Mouse (Mus musculus): ENCODE data around the gene Cul9. TPM values are rescaled to one million over a fixed set of nuclear protein-coding genes. Genes with fewer than 3 reads are reported as not detected.

Cul9 gene
- polyA plus RNA-seq, 1 experiment, result 14.9 TPM

DNA sequence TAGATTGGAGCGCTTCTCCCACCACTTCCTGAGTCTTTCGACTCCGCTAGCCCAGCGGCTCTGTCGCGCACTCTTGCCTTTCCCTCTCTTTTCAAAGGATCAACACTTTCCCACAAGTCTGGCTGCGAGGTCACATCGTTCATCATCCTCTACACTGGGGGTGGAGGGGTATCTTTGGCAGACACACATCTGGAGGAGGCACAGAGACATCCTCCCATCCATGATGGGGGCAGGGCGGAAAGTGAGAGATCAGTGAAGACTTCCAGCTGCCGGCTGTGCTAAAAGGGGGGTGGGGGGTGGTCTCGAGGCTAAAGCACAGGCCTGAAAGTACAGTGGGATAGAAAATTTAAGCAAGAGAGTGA is 10.4 kb upstream of the Cul9 start:
- Histone ChIP-seq H3K27ac (ENCODE audit: control insufficient read depth, insufficient read depth, low read depth, low read length, poor library complexity) (peak overlapping the region; percentile 40), H3K4me1 (ENCODE audit: control insufficient read depth, insufficient read depth, low read length) (peaks cover 1% of the 10 kb centered on the region; the same call in 1 of the 2 replicates), H3K4me3 (replicated peaks; ENCODE audit: control insufficient read depth, low read depth, low read length) (peak overlapping the region; percentile 81)
- under 1% methylated on average over 11 of the region's 11 CpGs for WGBS
- no peak for TF ChIP-seq POLR2A (IDR thresholded peaks at IDR 0.05; ENCODE audit: borderline replicate concordance, control insufficient read depth, low read depth, low read length)
- TF ChIP-seq CTCF (IDR thresholded peaks at IDR 0.05; ENCODE audit: control insufficient read depth, insufficient read depth, low read length), result no peak

DNA sequence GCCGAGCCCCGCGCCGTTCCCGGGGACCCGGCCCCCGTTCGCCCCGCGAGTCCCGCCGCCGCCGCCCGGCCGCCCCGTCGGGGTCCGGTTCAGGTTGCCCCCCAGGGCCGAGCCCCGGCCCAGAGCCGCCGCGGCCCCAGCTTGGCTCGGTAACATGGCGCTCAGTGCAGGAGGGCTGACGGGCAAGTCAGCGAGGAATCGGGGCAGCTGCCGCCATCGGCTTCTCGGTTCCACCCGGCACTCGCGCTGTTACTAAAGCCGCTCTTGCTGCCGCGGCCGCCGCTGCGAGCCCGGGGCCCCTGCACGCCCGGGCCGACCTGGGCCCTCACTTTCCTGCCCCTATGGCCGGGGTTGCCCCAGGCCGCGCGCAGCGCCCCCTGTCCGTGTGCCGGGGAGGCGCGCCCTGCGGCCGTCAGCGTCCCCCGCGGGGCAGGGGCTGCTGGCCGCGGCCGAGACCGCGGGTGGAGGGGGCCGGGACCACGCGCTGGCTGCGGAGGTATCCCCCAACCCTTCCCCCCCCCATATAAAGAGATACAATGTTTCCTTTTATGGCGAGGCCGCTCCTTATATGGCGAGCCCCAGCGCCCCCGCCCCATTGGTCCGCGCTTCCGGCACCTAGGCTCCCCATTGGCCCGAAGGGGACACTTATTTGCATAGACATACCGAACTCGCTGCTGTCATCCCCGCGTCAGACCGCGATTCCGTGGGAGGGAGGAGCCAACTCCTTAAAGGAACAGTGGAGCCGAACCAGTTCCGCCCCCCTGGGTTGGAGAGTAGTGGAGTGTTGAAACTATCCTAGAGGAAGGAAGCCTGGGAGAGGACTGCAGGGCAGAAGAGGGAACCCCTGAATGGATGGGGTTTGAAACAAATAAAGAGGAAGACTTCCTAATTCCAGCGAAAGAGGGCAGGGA is 9.7 kb upstream of the Cul9 start, which contains the start of gene Srf:
Gene Srf, minus strand, starts transcription at position 503 of the 911 bp plus-strand sequence.
- H3K4me1 ChIP-seq (ENCODE audit: control insufficient read depth, insufficient read depth, low read length), result peaks cover 1% of the 10 kb centered on the region; the same call in 1 of the 2 replicates
- under 1% methylated on average over 87 of the region's 87 CpGs for WGBS
- TF ChIP-seq POLR2A (IDR thresholded peaks at IDR 0.05; ENCODE audit: borderline replicate concordance, control insufficient read depth, low read depth, low read length), result peak; percentile 55; the same call in 1 of the 2 replicates
- TF ChIP-seq CTCF (IDR thresholded peaks at IDR 0.05; ENCODE audit: control insufficient read depth, insufficient read depth, low read length), result peak; percentile 31; the same call in 1 of the 2 replicates

DNA sequence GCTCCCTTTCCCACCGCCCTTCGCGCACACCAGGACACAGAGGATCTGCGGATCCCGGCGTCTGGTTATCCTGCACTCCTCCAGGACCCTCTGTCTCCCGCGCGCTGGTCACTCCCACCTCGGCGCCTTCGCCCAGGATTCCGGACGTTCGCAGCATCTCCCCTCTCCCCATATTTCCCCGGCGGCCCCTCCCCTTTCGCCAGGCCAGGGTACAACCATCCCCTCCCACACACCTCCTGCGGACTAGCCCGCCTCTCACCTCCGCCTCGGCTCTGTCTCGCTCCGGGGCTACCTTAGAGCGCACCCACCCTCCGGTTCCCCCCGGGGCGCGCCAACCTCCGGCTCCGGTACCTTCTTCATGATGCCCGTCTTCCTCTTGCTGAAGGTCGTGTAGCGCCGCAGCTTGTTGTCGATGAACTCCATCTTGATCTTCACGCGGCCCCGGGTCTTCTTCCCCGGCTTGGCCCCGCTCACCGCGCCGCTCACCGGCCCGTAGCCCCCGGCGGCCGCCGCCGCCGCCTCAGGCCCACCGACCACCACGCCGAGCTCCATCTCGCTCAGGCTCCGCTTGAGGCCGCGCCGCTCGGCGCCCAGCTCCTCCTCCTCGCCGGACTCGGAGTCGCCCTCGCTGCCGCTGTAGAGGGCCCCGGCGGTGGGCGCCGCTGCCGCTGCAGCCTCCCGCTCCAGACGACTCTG is 8.9 kb upstream of the Cul9 start:
- peak overlapping the region; percentile 59 for H3K4me3 ChIP-seq (replicated peaks; ENCODE audit: control insufficient read depth, low read depth, low read length)
- peak overlapping the region; percentile 93 for H3K27ac ChIP-seq (ENCODE audit: control insufficient read depth, insufficient read depth, low read depth, low read length, poor library complexity)
- no peak for TF ChIP-seq CTCF (IDR thresholded peaks at IDR 0.05; ENCODE audit: control insufficient read depth, insufficient read depth, low read length)
- TF ChIP-seq POLR2A (IDR thresholded peaks at IDR 0.05; ENCODE audit: borderline replicate concordance, control insufficient read depth, low read depth, low read length), result no peak
- H3K4me1 ChIP-seq (ENCODE audit: control insufficient read depth, insufficient read depth, low read length), result peaks cover 1% of the 10 kb centered on the region; the same call in 1 of the 2 replicates
- WGBS, result 1% methylated on average over 75 of the region's 75 CpGs

More for the DNA sequence above, 9.7 kb upstream of the Cul9 start, which contains the start of gene Srf:
- Histone ChIP-seq H3K27ac (ENCODE audit: control insufficient read depth, insufficient read depth, low read depth, low read length, poor library complexity) (peak within 1 kb of the TSS; percentile 93), H3K4me3 (replicated peaks; ENCODE audit: control insufficient read depth, low read depth, low read length) (peak within 1 kb of the TSS; percentile 81)

DNA sequence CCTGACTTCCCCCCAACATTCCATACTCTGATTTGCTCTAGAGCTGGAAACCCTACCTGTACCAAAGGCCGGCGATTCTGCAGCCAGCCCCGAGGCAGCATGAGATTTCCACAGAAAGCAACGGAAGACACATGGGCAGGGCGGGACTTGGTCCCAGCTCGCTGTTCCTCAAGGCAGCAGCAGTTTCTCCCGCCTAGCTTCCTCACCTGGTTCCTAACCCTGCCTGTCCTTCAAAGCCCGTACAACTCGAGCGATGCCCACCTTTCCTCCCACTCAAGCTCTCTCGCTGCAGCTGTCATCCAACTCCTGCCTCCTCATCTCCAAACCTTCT is 8.4 kb upstream of the Cul9 start:
- H3K4me3 ChIP-seq (replicated peaks; ENCODE audit: control insufficient read depth, low read depth, low read length), result peak overlapping the region; percentile 59
- no peak overlapping the region for H3K27ac ChIP-seq (ENCODE audit: control insufficient read depth, insufficient read depth, low read depth, low read length, poor library complexity)
- WGBS, result 1% methylated on average over 11 of the region's 11 CpGs
- no peak for TF ChIP-seq POLR2A (IDR thresholded peaks at IDR 0.05; ENCODE audit: borderline replicate concordance, control insufficient read depth, low read depth, low read length)
- TF ChIP-seq CTCF (IDR thresholded peaks at IDR 0.05; ENCODE audit: control insufficient read depth, insufficient read depth, low read length), result no peak
- H3K4me1 ChIP-seq (ENCODE audit: control insufficient read depth, insufficient read depth, low read length), result peaks cover 1% of the 10 kb centered on the region; the same call in 1 of the 2 replicates

DNA sequence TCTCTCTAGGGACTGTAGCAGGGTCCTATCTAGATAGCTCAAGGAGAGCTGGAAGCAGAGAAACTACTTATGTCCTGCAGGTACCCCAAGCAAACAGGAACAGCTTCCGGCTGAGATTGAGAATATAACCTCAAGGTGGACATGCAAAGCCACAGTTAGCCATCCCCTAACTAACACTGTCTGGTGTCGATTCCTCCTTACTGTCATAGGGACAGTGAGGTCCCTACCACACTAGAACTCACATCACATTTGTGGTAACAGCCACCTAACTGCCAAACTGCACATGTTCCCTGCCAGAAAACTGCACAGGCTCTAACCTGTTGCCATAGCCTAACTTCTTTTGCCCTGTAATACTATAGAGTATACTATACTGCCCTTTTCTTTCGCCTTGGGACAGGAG is 7.7 kb upstream of the Cul9 start:
- Histone ChIP-seq H3K4me1 (ENCODE audit: control insufficient read depth, insufficient read depth, low read length) (peaks cover 1% of the 10 kb centered on the region; the same call in 1 of the 2 replicates), H3K27ac (ENCODE audit: control insufficient read depth, insufficient read depth, low read depth, low read length, poor library complexity) (no peak overlapping the region), H3K4me3 (replicated peaks; ENCODE audit: control insufficient read depth, low read depth, low read length) (no peak overlapping the region)
- 74% methylated on average over 3 of the region's 3 CpGs for WGBS
- TF ChIP-seq POLR2A (IDR thresholded peaks at IDR 0.05; ENCODE audit: borderline replicate concordance, control insufficient read depth, low read depth, low read length) (no peak), CTCF (IDR thresholded peaks at IDR 0.05; ENCODE audit: control insufficient read depth, insufficient read depth, low read length) (no peak)

DNA sequence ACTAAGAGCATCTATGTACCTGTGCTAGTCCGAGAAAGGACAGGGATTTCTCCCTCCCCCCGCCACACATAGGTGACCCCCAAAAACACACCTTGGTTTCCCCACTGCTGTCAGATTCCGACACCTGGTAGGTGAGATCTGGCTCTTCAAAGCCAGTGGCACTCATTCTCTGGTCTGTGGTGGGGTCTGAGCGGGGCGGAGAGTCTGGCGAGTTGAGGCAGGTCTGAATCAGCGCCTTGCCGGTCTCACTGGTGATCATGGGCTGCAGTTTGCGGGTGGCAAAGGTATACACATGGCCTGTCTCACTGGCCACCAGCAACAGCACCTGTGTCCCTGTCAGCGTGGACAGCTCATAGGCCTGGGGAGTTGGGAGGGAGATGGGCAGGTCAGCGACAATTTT is 7.3 kb upstream of the Cul9 start:
- no peak overlapping the region for H3K27ac ChIP-seq (ENCODE audit: control insufficient read depth, insufficient read depth, low read depth, low read length, poor library complexity)
- WGBS, result 85% methylated on average over 11 of the region's 11 CpGs
- no peak overlapping the region for H3K4me3 ChIP-seq (replicated peaks; ENCODE audit: control insufficient read depth, low read depth, low read length)
- TF ChIP-seq CTCF (IDR thresholded peaks at IDR 0.05; ENCODE audit: control insufficient read depth, insufficient read depth, low read length), result no peak
- no peak for TF ChIP-seq POLR2A (IDR thresholded peaks at IDR 0.05; ENCODE audit: borderline replicate concordance, control insufficient read depth, low read depth, low read length)
- peaks cover 1% of the 10 kb centered on the region; the same call in 1 of the 2 replicates for H3K4me1 ChIP-seq (ENCODE audit: control insufficient read depth, insufficient read depth, low read length)

DNA sequence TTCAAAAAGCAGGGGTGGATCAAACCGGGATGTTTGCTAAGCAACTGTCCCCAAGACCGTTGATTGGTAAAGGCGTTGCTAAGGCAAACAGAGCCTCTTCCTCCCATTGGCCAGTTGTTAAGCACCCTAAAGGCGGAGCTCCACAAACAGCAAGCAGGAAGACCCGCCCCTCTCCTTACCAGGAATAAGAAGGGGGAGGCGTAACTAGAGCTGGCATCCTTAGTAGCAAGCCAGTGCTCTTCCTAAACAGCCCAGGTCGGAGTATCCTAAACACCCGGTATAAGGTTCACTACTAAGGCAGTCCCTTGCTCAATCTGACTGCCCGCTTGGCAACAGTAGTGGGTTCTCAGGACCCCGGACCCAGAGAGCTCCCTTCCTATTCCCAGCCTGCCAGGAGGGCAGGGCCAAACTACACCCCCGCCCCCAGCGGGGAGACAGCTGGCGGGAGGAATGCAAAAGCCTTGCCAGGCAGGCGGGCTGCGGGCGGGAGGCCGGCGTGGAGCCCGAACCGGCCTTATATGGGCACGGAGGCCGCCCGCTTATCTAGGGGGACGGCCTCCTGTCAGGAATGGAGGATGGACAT is 6.7 kb upstream of the Cul9 start:
- H3K4me3 ChIP-seq (replicated peaks; ENCODE audit: control insufficient read depth, low read depth, low read length), result no peak overlapping the region
- peaks cover 1% of the 10 kb centered on the region; the same call in 1 of the 2 replicates for H3K4me1 ChIP-seq (ENCODE audit: control insufficient read depth, insufficient read depth, low read length)

More for the DNA sequence above, 6.7 kb upstream of the Cul9 start:
- TF ChIP-seq CTCF (IDR thresholded peaks at IDR 0.05; ENCODE audit: control insufficient read depth, insufficient read depth, low read length) (no peak), POLR2A (IDR thresholded peaks at IDR 0.05; ENCODE audit: borderline replicate concordance, control insufficient read depth, low read depth, low read length) (no peak)
- no peak overlapping the region for H3K27ac ChIP-seq (ENCODE audit: control insufficient read depth, insufficient read depth, low read depth, low read length, poor library complexity)
- WGBS, result 23% methylated on average over 24 of the region's 24 CpGs

Measured in bone marrow, adult 2 months (tissue).